Mouse (Mus musculus): Measurements from ENCODE around the gene Snx27. TPM values are rescaled to one million over a fixed set of nuclear protein-coding genes. Genes with fewer than 3 reads are reported as not detected.

Gene Snx27
- polyA plus RNA-seq, 1 experiment: 17.4 TPM

DNA sequence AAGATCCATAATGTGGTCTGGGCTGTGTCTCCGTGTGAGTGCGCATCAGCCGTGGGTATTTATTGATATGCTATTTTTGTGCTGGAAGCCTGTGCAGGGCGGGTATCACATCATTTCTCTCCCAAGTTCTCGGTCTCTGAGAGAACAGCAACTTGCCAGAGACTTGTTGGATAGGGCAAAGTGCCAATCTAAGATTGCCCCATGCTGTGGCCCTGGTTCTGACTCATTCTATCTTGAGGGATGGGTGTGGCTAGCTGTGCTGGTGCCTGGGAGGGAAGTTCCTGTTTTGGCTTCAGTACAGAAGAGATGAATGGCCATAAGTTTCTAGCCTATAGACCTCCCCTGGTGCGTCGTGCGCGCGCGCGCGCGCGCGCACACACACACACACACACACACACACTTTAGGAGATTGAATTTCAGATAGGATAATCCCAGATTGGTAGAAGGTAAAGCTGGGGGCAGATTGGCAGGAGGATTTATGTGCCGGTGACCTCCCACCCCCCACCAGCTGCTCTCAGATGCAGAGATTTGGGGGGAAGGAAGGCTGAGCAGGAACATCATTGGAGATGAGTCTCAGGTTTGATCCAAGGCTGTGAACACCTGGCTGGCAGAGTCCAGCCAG lies 99.6 kb downstream of the Snx27 start:
- H3K36me3 ChIP-seq (ENCODE audit: control insufficient read depth, insufficient read depth): no peaks in the 10 kb centered on the region
- H3K4me3 ChIP-seq: no peak overlapping the region
- H3K79me2 ChIP-seq (ENCODE audit: control insufficient read depth, insufficient read depth): no peaks in the 10 kb centered on the region
- H3ac ChIP-seq (ENCODE audit: control insufficient read depth, insufficient read length): no peak overlapping the region
- H3K27me3 ChIP-seq (ENCODE audit: control insufficient read depth, insufficient read depth, insufficient read length): no peaks in the 10 kb centered on the region
- no peak overlapping the region for H3K4me2 ChIP-seq (ENCODE audit: low read depth)
- no peak for TF ChIP-seq TCF3 (IDR thresholded peaks at IDR 0.05; ENCODE audit: insufficient read length, low read depth)
- peak; percentile 30; the same call in 1 of the 2 replicates for TF ChIP-seq CEBPB (IDR thresholded peaks at IDR 0.05; ENCODE audit: insufficient read depth, poor library complexity, severe bottlenecking)
- TF ChIP-seq SRF (IDR thresholded peaks at IDR 0.05; ENCODE audit: control insufficient read depth, insufficient read length, low read depth): no peak

DNA sequence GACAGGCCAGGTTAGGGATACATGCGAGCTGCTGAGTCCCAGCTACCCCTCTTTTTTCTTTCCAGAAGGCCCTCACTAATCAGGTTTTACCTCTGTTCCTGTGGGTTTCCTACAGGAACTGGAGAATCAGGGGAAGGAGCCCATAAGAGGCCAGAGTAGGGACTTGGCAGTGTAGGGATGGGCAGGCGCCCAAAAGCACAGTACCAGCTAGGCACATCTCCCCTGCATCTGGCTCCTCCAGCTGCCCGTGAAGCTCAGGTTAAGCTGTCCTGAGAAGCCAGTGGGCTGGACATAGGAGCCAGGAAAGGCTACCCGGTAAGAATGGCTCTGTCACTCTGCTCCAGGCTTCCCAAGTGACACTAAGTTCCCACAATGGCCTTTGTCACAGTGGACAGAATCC lies 101.1 kb downstream of the Snx27 start:
- Histone ChIP-seq H3K4me3 (no peak overlapping the region), H3K4me2 (ENCODE audit: low read depth) (no peak overlapping the region), H3K27me3 (ENCODE audit: control insufficient read depth, insufficient read depth, insufficient read length) (no peaks in the 10 kb centered on the region), H3K79me2 (ENCODE audit: control insufficient read depth, insufficient read depth) (no peaks in the 10 kb centered on the region), H3ac (ENCODE audit: control insufficient read depth, insufficient read length) (no peak overlapping the region), H3K36me3 (ENCODE audit: control insufficient read depth, insufficient read depth) (no peaks in the 10 kb centered on the region)
- TF ChIP-seq SRF (IDR thresholded peaks at IDR 0.05; ENCODE audit: control insufficient read depth, insufficient read length, low read depth): no peak
- no peak for TF ChIP-seq POLR2A (IDR thresholded peaks at IDR 0.05; ENCODE audit: insufficient read length, low read depth)
- no peak for TF ChIP-seq E2F4 (IDR thresholded peaks at IDR 0.05; ENCODE audit: insufficient read depth)
- no peak for TF ChIP-seq POLR2AphosphoS2 (IDR thresholded peaks at IDR 0.05; ENCODE audit: insufficient read length, low read depth)

- H3K27me3 ChIP-seq (ENCODE audit: control insufficient read depth, insufficient read depth, insufficient read length): no peaks in the 10 kb centered on the region
- no peaks in the 10 kb centered on the region for H3K36me3 ChIP-seq (ENCODE audit: control insufficient read depth, insufficient read depth)
- no peak within 1 kb of the TSS for H3ac ChIP-seq (ENCODE audit: control insufficient read depth, insufficient read length)
- H3K4me2 ChIP-seq (ENCODE audit: low read depth): no peak within 1 kb of the TSS
- H3K4me3 ChIP-seq: no peak within 1 kb of the TSS
- TF ChIP-seq POLR2AphosphoS2 (IDR thresholded peaks at IDR 0.05; ENCODE audit: insufficient read length, low read depth): no peak
- TF ChIP-seq TCF12 (IDR thresholded peaks at IDR 0.05; ENCODE audit: insufficient read depth, poor library complexity, severe bottlenecking): no peak
- H3K79me2 ChIP-seq (ENCODE audit: control insufficient read depth, insufficient read depth): no peaks in the 10 kb centered on the region
These were observed 102.1 kb downstream of the Snx27 start, which contains the start of gene Riiad1 for GRCm38 (mm10) chr3:94480291-94480884. TSS of gene Riiad1 (minus strand) at chr3:94480341.

DNA sequence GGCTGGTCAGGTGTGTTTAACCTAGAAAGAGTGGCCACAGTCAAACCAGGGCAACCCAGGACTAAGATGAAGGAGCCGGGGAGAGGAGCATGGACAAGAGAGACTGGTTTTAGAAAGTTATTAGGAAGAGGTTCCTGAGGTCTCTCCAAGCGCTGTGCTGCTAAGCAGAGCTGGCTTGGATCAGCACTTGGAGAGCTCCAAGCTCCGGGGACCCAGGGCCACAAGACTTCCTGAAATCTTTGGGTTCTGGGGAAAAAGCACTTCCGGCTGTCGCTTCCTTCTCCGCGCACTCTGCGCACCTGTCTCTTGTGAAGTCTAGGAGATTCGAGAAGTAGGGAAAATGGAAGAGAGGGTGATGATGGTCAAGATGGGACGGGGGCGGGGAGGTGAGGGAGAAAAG lies 103.0 kb downstream of the Snx27 start:
- H3K27me3 ChIP-seq (ENCODE audit: control insufficient read depth, insufficient read depth, insufficient read length): no peaks in the 10 kb centered on the region
- TF ChIP-seq CEBPB (IDR thresholded peaks at IDR 0.05; ENCODE audit: insufficient read depth, poor library complexity, severe bottlenecking) (no peak), TCF3 (IDR thresholded peaks at IDR 0.05; ENCODE audit: insufficient read length, low read depth) (no peak), REST (IDR thresholded peaks at IDR 0.05; ENCODE audit: insufficient read depth, insufficient read length) (peak; percentile 44)
- no peak overlapping the region for H3K4me3 ChIP-seq
- no peak overlapping the region for H3ac ChIP-seq (ENCODE audit: control insufficient read depth, insufficient read length)
- H3K36me3 ChIP-seq (ENCODE audit: control insufficient read depth, insufficient read depth): no peaks in the 10 kb centered on the region
- no peaks in the 10 kb centered on the region for H3K79me2 ChIP-seq (ENCODE audit: control insufficient read depth, insufficient read depth)
- no peak overlapping the region for H3K4me2 ChIP-seq (ENCODE audit: low read depth)

DNA sequence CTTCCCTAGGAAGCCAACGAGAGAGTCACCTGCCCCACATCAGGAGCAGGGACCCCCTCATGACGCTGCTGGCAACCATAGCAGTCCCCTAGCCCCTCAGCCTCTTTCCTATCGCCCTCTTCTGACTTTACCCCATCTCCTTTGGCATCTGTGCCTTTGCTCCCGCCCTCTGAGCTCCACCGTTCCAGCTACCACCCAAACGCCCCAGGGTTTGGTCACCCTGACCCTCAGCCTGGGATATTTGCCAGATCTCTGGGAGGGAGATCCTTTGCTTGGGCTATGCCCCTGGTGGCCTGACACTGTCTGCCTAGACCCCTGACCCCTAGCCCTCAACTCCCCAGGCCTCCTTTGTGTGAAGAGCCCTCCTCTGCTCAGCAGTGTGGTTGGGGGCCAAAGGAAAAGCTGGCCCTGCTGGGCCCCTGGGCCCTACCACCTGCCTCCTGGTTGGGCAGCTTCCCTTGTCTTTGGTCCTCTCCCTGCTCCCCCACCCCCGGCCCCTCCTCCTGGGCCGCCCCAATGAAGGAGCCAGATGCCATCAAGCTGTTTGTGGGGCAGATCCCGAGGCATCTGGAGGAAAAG lies 103.8 kb downstream of the Snx27 start:
- Histone ChIP-seq H3K4me3 (no peak overlapping the region), H3K36me3 (ENCODE audit: control insufficient read depth, insufficient read depth) (no peaks in the 10 kb centered on the region), H3K4me2 (ENCODE audit: low read depth) (no peak overlapping the region), H3ac (ENCODE audit: control insufficient read depth, insufficient read length) (no peak overlapping the region), H3K79me2 (ENCODE audit: control insufficient read depth, insufficient read depth) (no peaks in the 10 kb centered on the region), H3K27me3 (ENCODE audit: control insufficient read depth, insufficient read depth, insufficient read length) (no peaks in the 10 kb centered on the region)
- TF ChIP-seq POLR2AphosphoS2 (IDR thresholded peaks at IDR 0.05; ENCODE audit: insufficient read length, low read depth) (no peak), TCF3 (IDR thresholded peaks at IDR 0.05; ENCODE audit: insufficient read length, low read depth) (no peak)

DNA sequence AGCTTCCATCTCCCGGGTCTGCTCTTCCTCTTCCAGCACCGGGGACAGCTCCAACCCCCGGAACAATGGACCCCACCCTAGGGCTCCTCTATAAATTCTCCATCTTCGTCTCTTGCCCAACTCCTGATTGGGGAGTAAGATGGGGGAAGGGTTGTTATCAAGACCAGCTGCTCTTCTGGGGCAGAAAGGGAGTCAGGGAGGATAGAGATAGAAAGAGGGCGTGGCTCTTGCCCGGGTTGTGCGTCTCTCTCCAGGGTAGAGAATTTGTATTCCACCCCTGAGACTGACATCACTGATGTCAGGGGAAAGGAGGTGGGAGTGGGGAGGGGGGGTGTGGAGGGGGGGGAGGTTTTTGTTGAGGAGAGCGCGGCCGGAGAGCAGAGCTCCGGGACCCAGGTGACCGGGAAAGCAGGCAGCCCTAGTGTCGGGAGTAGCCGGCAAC lies 104.5 kb downstream of the Snx27 start, which contains the start of gene Celf3:
TSS of gene Celf3 (plus strand) at position 315 of the 442 bp plus-strand sequence.
- no peaks in the 10 kb centered on the region for H3K27me3 ChIP-seq (ENCODE audit: control insufficient read depth, insufficient read depth, insufficient read length)
- no peak within 1 kb of the TSS for H3K4me3 ChIP-seq
- no peak within 1 kb of the TSS for H3K4me2 ChIP-seq (ENCODE audit: low read depth)
- TF ChIP-seq REST (IDR thresholded peaks at IDR 0.05; ENCODE audit: insufficient read depth, insufficient read length) (peak; percentile 9), MAX (IDR thresholded peaks at IDR 0.05; ENCODE audit: low read depth) (no peak)
- H3K36me3 ChIP-seq (ENCODE audit: control insufficient read depth, insufficient read depth): no peaks in the 10 kb centered on the region
- no peaks in the 10 kb centered on the region for H3K79me2 ChIP-seq (ENCODE audit: control insufficient read depth, insufficient read depth)
- H3ac ChIP-seq (ENCODE audit: control insufficient read depth, insufficient read length): no peak within 1 kb of the TSS

- Histone ChIP-seq H3K4me2 (ENCODE audit: low read depth) (no peak overlapping the region), H3K36me3 (ENCODE audit: control insufficient read depth, insufficient read depth) (no peaks in the 10 kb centered on the region), H3K27me3 (ENCODE audit: control insufficient read depth, insufficient read depth, insufficient read length) (no peaks in the 10 kb centered on the region), H3K4me3 (no peak overlapping the region), H3ac (ENCODE audit: control insufficient read depth, insufficient read length) (no peak overlapping the region), H3K79me2 (ENCODE audit: control insufficient read depth, insufficient read depth) (no peaks in the 10 kb centered on the region)
- TF ChIP-seq E2F4 (IDR thresholded peaks at IDR 0.05; ENCODE audit: insufficient read depth) (no peak), USF1 (IDR thresholded peaks at IDR 0.05; ENCODE audit: low read depth) (no peak), POLR2AphosphoS2 (IDR thresholded peaks at IDR 0.05; ENCODE audit: insufficient read length, low read depth) (no peak), MYOD1 (IDR thresholded peaks at IDR 0.05; ENCODE audit: control insufficient read depth in 1 of 3, insufficient read length in 2 of 3, low read depth in 2 of 3) (no peak), MAX (IDR thresholded peaks at IDR 0.05; ENCODE audit: low read depth) (no peak), TCF12 (IDR thresholded peaks at IDR 0.05; ENCODE audit: insufficient read depth, poor library complexity, severe bottlenecking) (no peak), SRF (IDR thresholded peaks at IDR 0.05; ENCODE audit: control insufficient read depth, insufficient read length, low read depth) (no peak), MYOG (IDR thresholded peaks at IDR 0.05; ENCODE audit: control insufficient read depth in 1 of 3, insufficient read depth in 1 of 3, insufficient read length in 2 of 3, low read depth in 2 of 3) (no peak), REST (IDR thresholded peaks at IDR 0.05; ENCODE audit: insufficient read depth, insufficient read length) (no peak), CEBPB (IDR thresholded peaks at IDR 0.05; ENCODE audit: insufficient read depth, poor library complexity, severe bottlenecking) (no peak), POLR2A (IDR thresholded peaks at IDR 0.05; ENCODE audit: insufficient read length, low read depth) (no peak), TCF3 (IDR thresholded peaks at IDR 0.05; ENCODE audit: insufficient read length, low read depth) (no peak)
These were observed 105.1 kb downstream of the Snx27 start for GRCm38 (mm10) chr3:94477444-94477843.
